Mouse (Mus musculus) frontal cortex, adult (tissue): Measurements from ENCODE around the gene Prss22.

ENCODE experiments used
- ATAC-seq: cut with Nextera tagmentation; 2 replicates; pipeline ENCODE4 v1.9.2; 2017; ENCODE audit warnings: mild to moderate bottlenecking, moderate library complexity, mixed read lengths; ENCODE audit not compliant: low TSS enrichment

Gene Prss22

GRCm38 (mm10) chr17:23947486-23947885 is 50.4 kb downstream of the Prss22 start:
- peak; percentile 64; the same call in 1 of the 2 replicates for ATAC-seq
